Mouse (Mus musculus) forebrain, embryonic 12.5 days (tissue): ENCODE measurements at regions not wholly inside any gene's neighbourhood (a gene's known extent, or its start where the extent isn't known, plus 50 kb on each side); places are given as distances from the start of the nearest gene placed in this dataset.
A peak's percentile ranks its signal among the peaks of the same experiment; 100 is the strongest.

Experiments
- ATAC-seq: fragments of 200-750 bp; cut with Nextera tagmentation; 2 replicates; pipeline ENCODE4 v1.8.0; 2017; ENCODE audit warnings: moderate TSS enrichment; ENCODE audit not compliant: low FRiP score
- H3K27ac ChIP-seq: fragments of 300-500 bp; sonication (generic); 2 replicates; pipeline ENCODE4 v1.5.1; 2016; ENCODE audit warnings: mild to moderate bottlenecking
- H3K27me3 ChIP-seq: fragments of 300-500 bp; sonication (generic); 2 replicates; pipeline ENCODE4 v1.6.1; 2016; ENCODE audit warnings: mild to moderate bottlenecking
- H3K36me3 ChIP-seq: fragments of 300-500 bp; sonication (generic); replicated peaks from 2 replicates; pipeline ENCODE4 v1.6.1; 2016; ENCODE audit warnings: mild to moderate bottlenecking
- H3K4me1 ChIP-seq: fragments of 300-500 bp; sonication (generic); 2 replicates; pipeline ENCODE4 v1.6.1; 2016
- H3K4me2 ChIP-seq: fragments of 300-500 bp; sonication (generic); 2 replicates; pipeline ENCODE4 v1.6.1; 2016; ENCODE audit warnings: mild to moderate bottlenecking, moderate library complexity
- H3K4me3 ChIP-seq: fragments of 300-500 bp; sonication (generic); replicated peaks from 2 replicates; pipeline ENCODE4 v1.5.1; 2016; ENCODE audit warnings: mild to moderate bottlenecking
- H3K9ac ChIP-seq: fragments of 300-500 bp; sonication (generic); 2 replicates; pipeline ENCODE4 v1.6.1; 2016; ENCODE audit warnings: mild to moderate bottlenecking
- H3K9me3 ChIP-seq: fragments of 300-500 bp; sonication (generic); 2 replicates; pipeline ENCODE4 v1.6.1; 2016
- WGBS: fragments of 180-500 bp; shearing (Covaris S2); methylation state at CpG from one replicate; pipeline ENCODE4 v1.1.7; 2016; 5-methylcytosine and 5-hydroxymethylcytosine counted together

GRCm38 (mm10) chr3:159689743-159690142 is 90.8 kb downstream of the Rpe65 start:
- Histone ChIP-seq H3K36me3 (no peaks in the 10 kb centered on the region), H3K27me3 (no peaks in the 10 kb centered on the region), H3K4me1 (no peaks in the 10 kb centered on the region), H3K27ac (no peak overlapping the region), H3K4me2 (no peak overlapping the region), H3K9me3 (no peaks in the 10 kb centered on the region), H3K9ac (no peak overlapping the region), H3K4me3 (no peak overlapping the region)
- ATAC-seq, result no peak

- Histone ChIP-seq H3K27ac (no peak overlapping the region), H3K9ac (no peak overlapping the region), H3K27me3 (no peaks in the 10 kb centered on the region), H3K4me2 (no peak overlapping the region), H3K36me3 (no peaks in the 10 kb centered on the region), H3K9me3 (no peaks in the 10 kb centered on the region), H3K4me1 (no peaks in the 10 kb centered on the region), H3K4me3 (no peak overlapping the region)
- 38% methylated on average over 2 of the region's 2 CpGs for WGBS
- ATAC-seq, result peak; percentile 90
Measured at GRCm38 (mm10) chr3:159724340-159725119, 114.9 kb upstream of the Wls start.

- no peak overlapping the region for H3K4me3 ChIP-seq
- H3K9me3 ChIP-seq, result no peaks in the 10 kb centered on the region
- H3K9ac ChIP-seq, result no peak overlapping the region
- WGBS, result 53% methylated on average over 1 of the region's 1 CpGs
- no peaks in the 10 kb centered on the region for H3K4me1 ChIP-seq
- no peak for ATAC-seq
- no peak overlapping the region for H3K27ac ChIP-seq
- H3K27me3 ChIP-seq, result no peaks in the 10 kb centered on the region
- no peaks in the 10 kb centered on the region for H3K36me3 ChIP-seq
- no peak overlapping the region for H3K4me2 ChIP-seq
Measured at GRCm38 (mm10) chr3:159732201-159732600, 107.3 kb upstream of the Wls start.

GRCm38 (mm10) chr3:159733141-159733540 is 106.3 kb upstream of the Wls start:
- ATAC-seq, result no peak
- Histone ChIP-seq H3K9ac (no peak overlapping the region), H3K27ac (no peak overlapping the region), H3K4me1 (no peaks in the 10 kb centered on the region), H3K4me2 (no peak overlapping the region), H3K36me3 (no peaks in the 10 kb centered on the region), H3K27me3 (no peaks in the 10 kb centered on the region), H3K9me3 (no peaks in the 10 kb centered on the region), H3K4me3 (no peak overlapping the region)

GRCm38 (mm10) chr3:159734547-159734946 is 104.9 kb upstream of the Wls start:
- Histone ChIP-seq H3K4me2 (no peak overlapping the region), H3K27ac (no peak overlapping the region), H3K36me3 (no peaks in the 10 kb centered on the region), H3K9me3 (no peaks in the 10 kb centered on the region), H3K9ac (no peak overlapping the region), H3K4me3 (no peak overlapping the region), H3K27me3 (no peaks in the 10 kb centered on the region), H3K4me1 (no peaks in the 10 kb centered on the region)
- WGBS, result 95% methylated on average over 1 of the region's 1 CpGs
- ATAC-seq, result no peak

- no peak overlapping the region for H3K27ac ChIP-seq
- no peaks in the 10 kb centered on the region for H3K36me3 ChIP-seq
- no peak overlapping the region for H3K9ac ChIP-seq
- H3K27me3 ChIP-seq, result no peaks in the 10 kb centered on the region
- 87% methylated on average over 1 of the region's 1 CpGs for WGBS
- no peak for ATAC-seq
- no peaks in the 10 kb centered on the region for H3K9me3 ChIP-seq
- H3K4me2 ChIP-seq, result no peak overlapping the region
- no peak overlapping the region for H3K4me3 ChIP-seq
- H3K4me1 ChIP-seq, result no peaks in the 10 kb centered on the region
Measured at GRCm38 (mm10) chr3:159736070-159736469, 103.4 kb upstream of the Wls start.

- no peaks in the 10 kb centered on the region for H3K27me3 ChIP-seq
- WGBS, result 69% methylated on average over 5 of the region's 5 CpGs
- no peaks in the 10 kb centered on the region for H3K36me3 ChIP-seq
- H3K4me1 ChIP-seq, result no peaks in the 10 kb centered on the region
- no peak for ATAC-seq
- H3K9me3 ChIP-seq, result no peaks in the 10 kb centered on the region
- H3K9ac ChIP-seq, result no peak overlapping the region
- no peak overlapping the region for H3K4me2 ChIP-seq
- no peak overlapping the region for H3K4me3 ChIP-seq
- H3K27ac ChIP-seq, result no peak overlapping the region
Measured at GRCm38 (mm10) chr3:159740600-159741279, 98.7 kb upstream of the Wls start.

GRCm38 (mm10) chr3:159741816-159742215 is 97.7 kb upstream of the Wls start:
- no peaks in the 10 kb centered on the region for H3K36me3 ChIP-seq
- ATAC-seq, result no peak

GRCm38 (mm10) chr3:159759740-159760139 is 79.7 kb upstream of the Wls start:
- no peaks in the 10 kb centered on the region for H3K27me3 ChIP-seq
- no peak overlapping the region for H3K4me2 ChIP-seq
- H3K27ac ChIP-seq, result no peak overlapping the region
- H3K4me3 ChIP-seq, result no peak overlapping the region
- no peaks in the 10 kb centered on the region for H3K36me3 ChIP-seq
- H3K9me3 ChIP-seq, result no peaks in the 10 kb centered on the region
- H3K4me1 ChIP-seq, result no peaks in the 10 kb centered on the region
- ATAC-seq, result no peak
- 70% methylated on average over 1 of the region's 1 CpGs for WGBS
- no peak overlapping the region for H3K9ac ChIP-seq

More at GRCm38 (mm10) chr3:159741816-159742215, 97.7 kb upstream of the Wls start:
- H3K9ac ChIP-seq, result no peak overlapping the region
- no peaks in the 10 kb centered on the region for H3K27me3 ChIP-seq
- no peak overlapping the region for H3K4me2 ChIP-seq
- no peaks in the 10 kb centered on the region for H3K9me3 ChIP-seq
- no peak overlapping the region for H3K27ac ChIP-seq
- H3K4me1 ChIP-seq, result no peaks in the 10 kb centered on the region
- no peak overlapping the region for H3K4me3 ChIP-seq

GRCm38 (mm10) chr3:159760293-159760692 is 79.2 kb upstream of the Wls start:
- H3K4me3 ChIP-seq, result no peak overlapping the region
- WGBS, result 89% methylated on average over 2 of the region's 2 CpGs
- no peak for ATAC-seq

GRCm38 (mm10) chr3:159760949-159761348 is 78.5 kb upstream of the Wls start:
- Histone ChIP-seq H3K4me1 (no peaks in the 10 kb centered on the region), H3K9me3 (no peaks in the 10 kb centered on the region), H3K36me3 (no peaks in the 10 kb centered on the region), H3K4me2 (no peak overlapping the region), H3K9ac (no peak overlapping the region), H3K27ac (no peak overlapping the region), H3K27me3 (no peaks in the 10 kb centered on the region), H3K4me3 (no peak overlapping the region)
- WGBS, result 98% methylated on average over 2 of the region's 2 CpGs
- ATAC-seq, result no peak

More at GRCm38 (mm10) chr3:159760293-159760692, 79.2 kb upstream of the Wls start:
- Histone ChIP-seq H3K27me3 (no peaks in the 10 kb centered on the region), H3K36me3 (no peaks in the 10 kb centered on the region), H3K9ac (no peak overlapping the region), H3K27ac (no peak overlapping the region), H3K4me2 (no peak overlapping the region), H3K4me1 (no peaks in the 10 kb centered on the region), H3K9me3 (no peaks in the 10 kb centered on the region)

GRCm38 (mm10) chr3:159782222-159782844 is 57.1 kb upstream of the Wls start:
- no peak overlapping the region for H3K9ac ChIP-seq
- H3K27ac ChIP-seq, result no peak overlapping the region
- H3K27me3 ChIP-seq, result peaks cover 17% of the 10 kb centered on the region
- 1% methylated on average over 13 of the region's 13 CpGs for WGBS
- peaks cover 12% of the 10 kb centered on the region for H3K4me1 ChIP-seq
- no peak overlapping the region for H3K4me3 ChIP-seq
- no peaks in the 10 kb centered on the region for H3K9me3 ChIP-seq
- no peaks in the 10 kb centered on the region for H3K36me3 ChIP-seq
- peak; percentile 86 for ATAC-seq
- H3K4me2 ChIP-seq, result peak overlapping the region; percentile 26
